Mouse (Mus musculus): ENCODE results near the gene Dlg2.

The Dlg2 gene

DNA sequence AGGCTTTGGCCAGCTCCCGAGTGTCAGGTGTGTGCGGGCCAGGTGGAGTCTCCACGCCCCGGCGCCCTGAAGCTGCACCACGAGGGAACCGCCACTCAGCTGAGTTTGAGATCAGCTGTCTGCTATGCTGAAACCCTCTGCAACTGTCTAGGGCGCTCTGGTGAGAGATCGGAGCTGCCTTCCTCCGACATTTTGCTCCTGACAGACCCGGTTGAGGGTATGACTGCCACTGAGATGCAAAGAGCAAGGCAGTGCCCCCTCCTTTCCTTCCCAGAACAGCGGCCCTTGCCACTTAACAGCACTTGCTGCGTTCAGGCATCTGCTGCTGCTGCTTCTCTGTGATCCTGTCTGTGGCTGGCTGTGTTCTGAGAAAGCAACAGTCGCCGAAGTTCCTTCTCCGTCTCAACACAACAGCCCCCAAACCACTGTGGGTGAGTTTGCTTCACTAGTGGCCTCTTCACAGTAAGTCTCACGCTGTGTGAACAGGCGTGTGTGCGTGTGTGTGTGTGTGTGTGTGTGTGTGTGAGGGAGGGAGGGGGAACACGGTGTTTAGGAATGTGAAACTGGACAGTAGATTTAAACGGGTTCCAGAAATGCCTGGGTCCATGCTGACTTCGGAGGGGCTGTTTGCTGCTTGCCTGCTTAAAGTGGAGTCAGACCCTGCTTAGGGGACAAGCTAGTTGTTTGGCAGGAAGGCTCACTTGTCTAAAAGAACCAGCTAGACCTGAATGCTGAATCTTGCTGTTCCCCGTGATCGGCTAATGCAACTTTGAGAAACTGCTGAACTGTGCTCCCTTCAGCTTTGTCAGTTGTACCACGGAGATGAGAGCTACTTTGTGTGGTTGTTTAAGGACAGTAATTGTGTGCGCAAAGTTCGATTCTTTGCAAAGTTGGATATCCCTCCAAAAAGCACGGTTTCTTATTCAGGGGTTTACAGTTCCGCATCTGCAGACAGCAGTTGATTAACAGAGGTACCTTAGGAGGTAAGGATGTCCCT, 1704.4 kb downstream of the Dlg2 start:
- Histone ChIP-seq H3K9me3 (ENCODE audit: low read length) (no peaks in the 10 kb centered on the region), H3K4me1 (replicated peaks; ENCODE audit: low read depth, low read length) (peaks cover 6% of the 10 kb centered on the region; the same call in 1 of the 2 replicates), H3K36me3 (ENCODE audit: insufficient read depth, low read length) (no peaks in the 10 kb centered on the region), H3K27me3 (ENCODE audit: insufficient read depth, low read length) (peaks cover 23% of the 10 kb centered on the region), H3K4me3 (replicated peaks; ENCODE audit: low read length) (peak overlapping the region; percentile 26; the same call in 1 of the 2 replicates)
- no peak for TF ChIP-seq CTCF (conservative IDR thresholded peaks at IDR 0.05; ENCODE audit: low read length)
- TF ChIP-seq NANOG (IDR thresholded peaks at IDR 0.05; ENCODE audit: borderline replicate concordance, low read length), result no peak
- no peak for TF ChIP-seq POU5F1 (IDR thresholded peaks at IDR 0.05; ENCODE audit: borderline replicate concordance, low read length)

GRCm38 (mm10) chr7:92181959-92182612, 1705.6 kb downstream of the Dlg2 start:
- TF ChIP-seq POU5F1 (IDR thresholded peaks at IDR 0.05; ENCODE audit: borderline replicate concordance, low read length), result no peak
- no peak for TF ChIP-seq NANOG (IDR thresholded peaks at IDR 0.05; ENCODE audit: borderline replicate concordance, low read length)
- no peak for TF ChIP-seq CTCF (conservative IDR thresholded peaks at IDR 0.05; ENCODE audit: low read length)
- H3K27me3 ChIP-seq (ENCODE audit: insufficient read depth, low read length), result peaks cover 23% of the 10 kb centered on the region
- no peaks in the 10 kb centered on the region for H3K36me3 ChIP-seq (ENCODE audit: insufficient read depth, low read length)
- no peaks in the 10 kb centered on the region for H3K9me3 ChIP-seq (ENCODE audit: low read length)
- no peak overlapping the region for H3K4me3 ChIP-seq (replicated peaks; ENCODE audit: low read length)
- H3K4me1 ChIP-seq (replicated peaks; ENCODE audit: low read depth, low read length), result peaks cover 6% of the 10 kb centered on the region; the same call in 1 of the 2 replicates

GRCm38 (mm10) chr7:92184371-92185059, 1708.0 kb downstream of the Dlg2 start:
- no peaks in the 10 kb centered on the region for H3K9me3 ChIP-seq (ENCODE audit: low read length)
- TF ChIP-seq NANOG (IDR thresholded peaks at IDR 0.05; ENCODE audit: borderline replicate concordance, low read length) (no peak), POU5F1 (IDR thresholded peaks at IDR 0.05; ENCODE audit: borderline replicate concordance, low read length) (no peak), CTCF (conservative IDR thresholded peaks at IDR 0.05; ENCODE audit: low read length) (no peak)
- no peaks in the 10 kb centered on the region for H3K36me3 ChIP-seq (ENCODE audit: insufficient read depth, low read length)
- H3K27me3 ChIP-seq (ENCODE audit: insufficient read depth, low read length), result peaks cover 23% of the 10 kb centered on the region
- peaks cover 6% of the 10 kb centered on the region; the same call in 1 of the 2 replicates for H3K4me1 ChIP-seq (replicated peaks; ENCODE audit: low read depth, low read length)
- H3K4me3 ChIP-seq (replicated peaks; ENCODE audit: low read length), result no peak overlapping the region

GRCm38 (mm10) chr7:92186341-92186740, 1709.9 kb downstream of the Dlg2 start:
- TF ChIP-seq NANOG (IDR thresholded peaks at IDR 0.05; ENCODE audit: borderline replicate concordance, low read length) (no peak), POU5F1 (IDR thresholded peaks at IDR 0.05; ENCODE audit: borderline replicate concordance, low read length) (no peak), CTCF (conservative IDR thresholded peaks at IDR 0.05; ENCODE audit: low read length) (no peak)

DNA sequence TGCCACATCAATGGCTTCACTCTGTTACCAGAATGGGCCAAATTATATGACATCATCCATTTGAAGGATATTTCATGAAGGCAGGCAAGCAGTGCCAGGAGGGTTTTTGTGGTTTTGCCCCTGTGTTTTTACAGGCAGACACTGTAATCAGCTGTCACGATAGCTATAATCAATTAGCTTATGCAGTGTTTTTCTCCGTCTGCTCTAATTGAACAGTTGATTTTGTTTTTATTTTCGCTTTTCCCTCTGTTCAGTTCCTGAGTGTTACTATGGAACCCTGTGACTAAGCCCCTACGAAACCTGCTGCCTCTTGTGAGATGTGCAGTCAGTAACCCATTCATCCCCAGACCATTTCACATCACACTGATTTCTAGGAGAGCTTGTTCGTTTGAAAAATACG, 1712.7 kb downstream of the Dlg2 start:
- Histone ChIP-seq H3K4me3 (replicated peaks; ENCODE audit: low read length) (no peak overlapping the region), H3K27me3 (ENCODE audit: insufficient read depth, low read length) (no peaks in the 10 kb centered on the region)
- TF ChIP-seq CTCF (conservative IDR thresholded peaks at IDR 0.05; ENCODE audit: low read length) (no peak), POU5F1 (IDR thresholded peaks at IDR 0.05; ENCODE audit: borderline replicate concordance, low read length) (no peak), NANOG (IDR thresholded peaks at IDR 0.05; ENCODE audit: borderline replicate concordance, low read length) (no peak)

More at GRCm38 (mm10) chr7:92186341-92186740, 1709.9 kb downstream of the Dlg2 start:
- Histone ChIP-seq H3K4me1 (replicated peaks; ENCODE audit: low read depth, low read length) (no peaks in the 10 kb centered on the region), H3K27me3 (ENCODE audit: insufficient read depth, low read length) (peaks cover 8% of the 10 kb centered on the region), H3K4me3 (replicated peaks; ENCODE audit: low read length) (no peak overlapping the region), H3K9me3 (ENCODE audit: low read length) (no peaks in the 10 kb centered on the region), H3K36me3 (ENCODE audit: insufficient read depth, low read length) (no peaks in the 10 kb centered on the region)

GRCm38 (mm10) chr7:92196004-92196403, 1719.5 kb downstream of the Dlg2 start:
- H3K9me3 ChIP-seq (ENCODE audit: low read length), result no peaks in the 10 kb centered on the region
- TF ChIP-seq CTCF (conservative IDR thresholded peaks at IDR 0.05; ENCODE audit: low read length) (no peak), POU5F1 (IDR thresholded peaks at IDR 0.05; ENCODE audit: borderline replicate concordance, low read length) (no peak), NANOG (IDR thresholded peaks at IDR 0.05; ENCODE audit: borderline replicate concordance, low read length) (no peak)
- H3K27me3 ChIP-seq (ENCODE audit: insufficient read depth, low read length), result no peaks in the 10 kb centered on the region
- H3K4me3 ChIP-seq (replicated peaks; ENCODE audit: low read length), result no peak overlapping the region
- H3K4me1 ChIP-seq (replicated peaks; ENCODE audit: low read depth, low read length), result no peaks in the 10 kb centered on the region
- H3K36me3 ChIP-seq (ENCODE audit: insufficient read depth, low read length), result no peaks in the 10 kb centered on the region

More for the DNA sequence above, 1712.7 kb downstream of the Dlg2 start:
- Histone ChIP-seq H3K36me3 (ENCODE audit: insufficient read depth, low read length) (no peaks in the 10 kb centered on the region), H3K4me1 (replicated peaks; ENCODE audit: low read depth, low read length) (no peaks in the 10 kb centered on the region), H3K9me3 (ENCODE audit: low read length) (no peaks in the 10 kb centered on the region)

- Histone ChIP-seq H3K4me3 (replicated peaks; ENCODE audit: low read length) (no peak overlapping the region), H3K4me1 (replicated peaks; ENCODE audit: low read depth, low read length) (no peaks in the 10 kb centered on the region), H3K36me3 (ENCODE audit: insufficient read depth, low read length) (no peaks in the 10 kb centered on the region), H3K27me3 (ENCODE audit: insufficient read depth, low read length) (no peaks in the 10 kb centered on the region), H3K9me3 (ENCODE audit: low read length) (no peaks in the 10 kb centered on the region)
- TF ChIP-seq NANOG (IDR thresholded peaks at IDR 0.05; ENCODE audit: borderline replicate concordance, low read length) (no peak), POU5F1 (IDR thresholded peaks at IDR 0.05; ENCODE audit: borderline replicate concordance, low read length) (no peak), CTCF (conservative IDR thresholded peaks at IDR 0.05; ENCODE audit: low read length) (no peak)
These were observed 1721.1 kb downstream of the Dlg2 start for GRCm38 (mm10) chr7:92197621-92198020.

DNA sequence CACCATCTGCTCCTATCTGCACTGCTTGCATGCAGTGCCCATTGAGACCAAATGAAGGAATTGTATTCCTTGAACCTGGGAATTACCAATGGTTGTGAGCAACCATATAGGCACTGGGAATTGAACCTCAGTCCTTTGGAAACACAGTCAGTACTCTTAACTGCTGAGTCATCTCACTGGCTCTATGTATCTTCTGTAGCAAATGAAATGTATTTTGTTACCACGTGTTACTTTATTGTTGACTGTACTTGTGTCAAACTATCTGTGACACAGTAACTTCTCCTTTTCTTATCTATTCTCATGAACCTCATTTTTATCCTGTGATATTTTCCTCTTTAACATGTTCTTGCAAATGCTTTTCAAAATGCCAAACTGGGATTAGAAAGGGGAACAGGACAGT, 1722.7 kb downstream of the Dlg2 start:
- Histone ChIP-seq H3K27me3 (ENCODE audit: insufficient read depth, low read length) (no peaks in the 10 kb centered on the region), H3K4me3 (replicated peaks; ENCODE audit: low read length) (no peak overlapping the region), H3K9me3 (ENCODE audit: low read length) (no peaks in the 10 kb centered on the region), H3K4me1 (replicated peaks; ENCODE audit: low read depth, low read length) (no peaks in the 10 kb centered on the region), H3K36me3 (ENCODE audit: insufficient read depth, low read length) (no peaks in the 10 kb centered on the region)
- TF ChIP-seq NANOG (IDR thresholded peaks at IDR 0.05; ENCODE audit: borderline replicate concordance, low read length), result no peak
- no peak for TF ChIP-seq POU5F1 (IDR thresholded peaks at IDR 0.05; ENCODE audit: borderline replicate concordance, low read length)
- no peak for TF ChIP-seq CTCF (conservative IDR thresholded peaks at IDR 0.05; ENCODE audit: low read length)
